Mouse (Mus musculus): ENCODE data around the gene Abcd1.
A peak's percentile ranks its signal among the peaks of the same experiment; 100 is the strongest.

The Abcd1 gene

GRCm38 (mm10) chrX:73716109-73716661, at the start of gene Abcd1, which contains the start of gene Bcap31:
Gene Abcd1, plus strand, starts transcription at chrX:73716597.
Gene Bcap31, minus strand, starts transcription at chrX:73716175.
- peak; percentile 87 to 89 for DNase-seq (ENCODE audit: low spot score in 2 of 2)

- DNase-seq (ENCODE audit: low spot score in 2 of 2), result peak in 1 of 2 experiments; percentile 27
Measured at GRCm38 (mm10) chrX:73672031-73672431, 44.4 kb upstream of the Abcd1 start.

DNA sequence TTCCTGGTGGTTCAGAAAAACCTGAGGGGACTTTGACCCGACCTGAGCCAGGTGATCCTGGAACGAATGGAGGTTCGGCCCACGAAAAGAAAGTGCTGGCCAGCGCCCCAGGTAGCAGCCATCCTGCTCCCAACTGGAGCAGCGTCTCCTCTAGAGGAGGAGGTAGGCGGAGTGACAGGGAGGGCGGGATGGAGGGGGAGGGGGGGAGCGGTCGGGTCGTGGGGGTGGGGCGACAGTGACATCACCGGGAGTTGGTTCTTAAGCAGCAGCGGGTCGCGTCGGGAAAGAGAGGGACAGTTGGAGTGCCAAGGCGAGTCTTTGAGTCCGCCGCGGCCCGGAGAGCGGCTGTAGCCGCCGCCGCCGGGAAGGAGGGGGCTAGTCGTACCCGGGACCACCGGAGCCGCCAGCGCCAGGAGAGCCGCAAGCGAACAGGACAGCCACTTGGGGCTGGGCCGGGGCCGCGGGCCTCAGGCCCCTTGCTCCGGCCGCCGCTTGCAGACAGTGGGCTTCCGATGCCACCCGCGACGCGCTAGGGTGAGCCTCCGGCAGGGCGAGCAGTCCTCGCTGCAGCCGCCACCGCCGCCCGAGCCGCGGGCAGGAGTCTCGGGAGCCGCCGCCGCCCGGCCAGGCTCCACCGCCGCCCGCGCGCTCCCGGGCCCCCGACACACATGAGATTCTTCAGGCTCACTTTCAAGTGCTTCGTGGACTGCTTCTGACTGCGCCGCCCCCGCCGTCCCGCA, 43.3 kb upstream of the Abcd1 start, which contains the start of gene Slc6a8:
Slc6a8 (plus strand) TSS at position 272 of the 740 bp plus-strand sequence.
- no peak for DNase-seq (ENCODE audit: low spot score in 2 of 2)

- no peak for DNase-seq (ENCODE audit: low spot score in 2 of 2)
Measured at GRCm38 (mm10) chrX:73673619-73673967, 42.8 kb upstream of the Abcd1 start.

DNA sequence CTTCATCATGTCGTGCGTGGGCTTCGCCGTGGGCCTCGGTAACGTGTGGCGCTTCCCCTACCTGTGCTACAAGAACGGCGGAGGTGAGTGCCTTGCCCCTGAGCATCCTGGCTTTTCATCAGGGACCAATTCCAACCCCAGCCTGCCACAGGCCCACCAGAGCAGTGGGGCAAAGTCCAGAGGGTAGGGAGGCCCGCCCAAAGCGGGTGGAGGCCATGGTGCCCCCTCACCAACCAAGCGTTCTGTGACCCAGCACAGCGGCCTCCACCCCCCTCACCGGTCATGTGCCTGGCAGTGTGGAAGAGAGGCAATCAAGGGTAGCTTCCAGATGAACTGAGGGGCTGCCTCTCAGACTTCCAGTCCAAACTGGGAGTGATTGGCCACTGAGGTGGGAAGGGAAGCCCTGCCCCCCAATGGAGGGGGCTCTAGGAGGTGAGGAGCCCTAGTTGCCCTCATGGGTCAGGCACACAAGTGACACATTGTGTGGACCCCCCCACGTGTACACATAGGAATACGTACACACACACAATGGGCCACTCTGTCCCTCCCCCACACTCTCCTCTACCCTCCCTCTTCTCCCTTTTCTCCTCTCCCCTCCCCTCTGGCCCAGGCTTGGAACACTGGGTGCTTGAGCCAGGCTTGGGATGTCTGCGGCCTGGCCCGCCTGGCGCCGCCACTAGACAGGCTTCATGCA, 42.3 kb upstream of the Abcd1 start:
- no peak for DNase-seq (ENCODE audit: low spot score in 2 of 2)

- no peak for DNase-seq (ENCODE audit: low spot score in 2 of 2)
Measured at GRCm38 (mm10) chrX:73675231-73675630, 41.2 kb upstream of the Abcd1 start.

DNA sequence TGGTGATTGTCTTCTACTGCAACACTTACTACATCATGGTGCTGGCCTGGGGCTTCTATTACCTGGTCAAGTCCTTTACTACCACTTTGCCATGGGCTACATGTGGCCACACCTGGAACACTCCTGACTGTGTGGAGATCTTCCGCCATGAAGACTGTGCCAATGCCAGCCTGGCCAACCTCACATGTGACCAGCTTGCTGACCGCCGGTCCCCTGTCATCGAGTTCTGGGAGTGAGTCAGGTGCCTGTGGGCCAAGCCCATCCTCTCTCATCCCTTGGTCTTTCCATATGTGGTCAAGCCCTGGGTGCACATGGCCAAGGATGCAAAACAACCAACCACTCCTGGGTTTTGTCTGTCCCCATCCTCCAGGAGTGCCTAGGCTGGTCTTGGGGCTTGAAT, 39.7 kb upstream of the Abcd1 start:
- DNase-seq (ENCODE audit: low spot score in 2 of 2), result no peak

GRCm38 (mm10) chrX:73684156-73684555, 32.2 kb upstream of the Abcd1 start:
- no peak for DNase-seq (ENCODE audit: low spot score in 2 of 2)

DNA sequence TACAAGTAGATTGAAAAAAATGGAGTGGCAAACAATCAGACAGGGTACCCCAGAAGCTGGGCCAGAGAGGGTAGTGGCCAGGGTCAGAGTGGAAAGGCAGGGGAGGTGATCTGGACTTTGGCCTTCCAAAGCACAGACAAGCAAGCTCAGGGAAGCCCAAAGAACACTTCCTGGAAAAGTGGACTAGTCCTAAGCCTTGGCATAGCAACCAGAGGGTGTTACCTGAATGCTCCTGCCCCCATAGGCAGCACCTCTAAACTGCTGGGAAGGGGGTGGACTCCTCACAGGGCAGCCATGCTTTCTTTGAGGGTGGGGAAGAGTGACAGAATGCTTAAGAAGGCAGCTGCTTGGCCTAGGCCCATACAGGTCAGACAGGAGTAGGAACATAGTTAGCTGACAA, 31.4 kb upstream of the Abcd1 start:
- no peak for DNase-seq (ENCODE audit: low spot score in 2 of 2)

- DNase-seq (ENCODE audit: low spot score in 2 of 2), result no peak
Measured at GRCm38 (mm10) chrX:73685629-73686028, 30.8 kb upstream of the Abcd1 start.

GRCm38 (mm10) chrX:73690917-73691629, 25.3 kb upstream of the Abcd1 start:
- DNase-seq (ENCODE audit: low spot score in 2 of 2), result peak in 1 of 2 experiments; percentile 19

DNA sequence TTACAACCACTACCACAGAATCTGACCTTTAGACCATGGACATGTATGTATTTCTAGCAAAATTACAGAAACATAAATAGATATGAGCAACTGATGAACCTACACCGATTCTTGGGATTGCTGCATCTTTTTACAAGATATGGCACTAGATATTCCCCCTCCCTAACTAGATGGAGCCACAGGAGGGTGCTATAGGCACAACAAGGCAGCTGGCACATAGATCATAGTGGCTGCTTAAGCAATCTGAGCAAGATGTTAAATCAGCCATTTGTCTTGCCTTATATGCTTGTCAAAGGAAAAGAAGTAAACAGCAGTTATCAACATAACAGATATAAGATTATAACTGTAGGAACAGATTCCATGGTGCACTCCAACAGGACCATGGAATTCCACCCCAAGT, 15.9 kb upstream of the Abcd1 start:
- DNase-seq (ENCODE audit: low spot score in 2 of 2), result no peak

GRCm38 (mm10) chrX:73715476-73716108, 805 bp upstream of the Abcd1 start:
- DNase-seq (ENCODE audit: low spot score in 2 of 2), result peak; percentile 10 to 29

DNA sequence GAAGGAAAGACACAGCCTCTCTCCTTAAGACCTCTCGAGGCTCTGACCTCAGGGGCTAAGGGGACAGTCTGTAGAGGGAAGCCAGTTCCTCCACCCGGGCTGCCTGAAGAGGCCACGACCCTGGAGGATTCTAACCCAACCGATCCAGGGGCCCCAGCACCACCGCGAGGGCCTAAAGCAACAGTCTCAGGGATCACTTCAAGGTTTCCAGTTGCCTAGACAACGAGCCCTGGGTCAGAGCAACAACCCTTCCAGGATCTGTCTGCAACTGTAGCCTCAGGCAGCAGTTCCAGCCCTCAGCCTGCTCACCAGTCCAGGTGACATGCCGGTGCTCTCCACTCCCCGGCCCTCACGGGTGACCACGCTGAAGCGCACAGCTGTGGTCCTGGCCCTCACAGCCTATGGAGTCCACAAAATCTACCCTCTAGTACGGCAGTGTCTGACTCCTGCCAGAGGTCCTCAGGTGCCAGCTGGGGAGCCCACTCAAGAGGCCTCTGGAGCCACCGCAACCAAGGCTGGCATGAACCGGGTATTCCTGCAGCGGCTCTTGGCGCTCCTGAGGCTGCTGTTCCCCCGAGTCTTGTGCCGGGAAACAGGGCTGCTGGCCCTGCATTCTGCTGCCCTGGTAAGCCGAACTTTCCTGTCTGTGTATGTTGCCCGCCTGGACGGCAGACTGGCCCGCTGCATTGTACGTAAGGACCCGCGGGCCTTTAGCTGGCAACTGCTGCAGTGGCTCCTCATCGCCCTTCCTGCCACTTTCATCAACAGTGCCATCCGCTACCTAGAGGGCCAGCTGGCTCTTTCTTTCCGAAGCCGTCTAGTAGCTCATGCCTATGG, 530 bp downstream of the Abcd1 start:
- no peak for DNase-seq (ENCODE audit: low spot score in 2 of 2)

DNA sequence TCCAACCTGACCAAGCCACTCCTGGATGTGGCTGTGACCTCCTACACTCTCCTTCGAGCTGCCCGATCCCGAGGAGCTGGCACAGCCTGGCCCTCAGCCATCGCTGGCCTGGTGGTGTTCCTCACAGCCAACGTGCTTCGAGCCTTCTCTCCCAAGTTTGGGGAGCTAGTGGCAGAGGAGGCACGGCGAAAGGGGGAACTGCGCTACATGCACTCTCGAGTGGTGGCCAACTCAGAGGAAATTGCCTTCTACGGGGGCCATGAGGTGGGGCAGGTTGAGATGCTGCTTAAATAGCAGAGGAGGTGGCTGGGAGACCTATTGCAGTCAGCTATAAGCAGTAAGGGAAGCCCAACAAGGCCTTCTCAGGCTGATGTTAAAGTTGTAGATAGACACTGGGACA, 1.3 kb downstream of the Abcd1 start:
- DNase-seq (ENCODE audit: low spot score in 2 of 2), result peak; percentile 12 to 33

DNA sequence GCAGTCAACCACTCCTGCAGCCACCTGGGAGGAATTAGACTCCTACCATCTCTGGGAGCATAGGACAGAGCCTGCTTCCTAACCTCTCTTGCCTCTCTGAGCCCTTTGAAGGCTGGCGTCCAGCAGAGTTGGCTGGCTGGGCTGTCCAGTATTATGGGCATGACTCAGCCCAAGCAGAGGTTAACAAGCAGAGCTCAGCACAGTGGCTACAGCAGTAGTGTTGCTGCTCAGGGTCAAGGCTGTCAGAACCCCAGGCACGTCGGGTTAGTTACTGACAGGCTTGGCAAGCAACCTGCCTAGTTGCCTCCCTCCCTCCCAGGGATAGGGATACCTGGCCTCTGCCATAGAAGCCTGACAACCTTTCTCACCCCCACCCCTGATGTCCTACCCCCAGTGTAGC, 1.9 kb downstream of the Abcd1 start:
- no peak for DNase-seq (ENCODE audit: low spot score in 2 of 2)

DNA sequence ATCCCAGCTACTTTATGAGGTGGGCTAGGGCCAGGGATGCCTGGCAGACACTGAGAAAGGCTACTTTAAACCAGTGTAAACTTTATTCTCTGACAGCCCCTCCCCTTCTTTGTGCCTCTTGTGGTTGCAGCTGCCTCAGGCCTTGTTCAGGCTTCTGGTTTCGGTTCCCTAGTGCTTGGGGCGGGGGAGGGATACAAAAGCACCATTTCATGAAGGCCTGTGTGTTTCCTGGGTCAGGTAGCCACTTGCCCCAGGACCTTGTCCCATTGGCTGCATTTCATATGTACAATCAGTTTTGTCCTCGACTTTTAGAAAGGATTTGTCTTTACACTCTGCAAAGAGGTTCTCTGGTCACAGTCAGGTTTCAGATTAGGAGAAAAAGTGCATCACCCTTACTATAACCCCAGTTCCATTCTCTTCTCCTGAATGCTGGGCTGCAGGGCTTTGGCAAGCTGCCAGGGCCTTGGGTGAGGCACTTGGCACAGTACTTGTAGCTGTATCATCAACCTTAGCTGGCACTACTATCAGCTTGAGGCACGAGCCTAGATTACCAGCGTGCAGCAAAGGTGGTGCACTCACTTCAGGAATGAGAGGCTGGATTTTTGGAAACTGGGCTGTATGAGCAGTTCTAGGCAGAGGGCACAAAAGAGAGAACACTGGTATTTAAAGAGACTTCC, 2.4 kb downstream of the Abcd1 start:
- peak; percentile 29 to 41 for DNase-seq (ENCODE audit: low spot score in 2 of 2)

DNA sequence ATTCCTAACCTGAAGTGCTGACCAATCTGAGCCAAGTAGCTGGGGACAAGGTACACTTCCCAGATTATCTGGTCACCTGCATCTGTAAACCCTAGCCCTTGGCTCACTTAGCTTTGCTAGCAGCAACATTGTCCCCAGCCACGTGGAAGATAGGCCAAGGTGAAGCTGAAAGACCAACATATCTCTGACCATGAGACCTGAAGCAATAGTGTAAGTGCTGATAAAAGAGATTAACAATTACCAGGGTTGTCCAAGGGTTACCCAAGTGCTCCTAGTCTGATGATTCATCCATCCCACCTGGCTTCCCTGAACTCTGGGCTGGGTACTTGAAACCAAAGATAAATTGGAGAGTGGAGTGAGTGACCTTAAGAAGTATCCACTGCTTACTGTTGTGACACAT, 14.5 kb downstream of the Abcd1 start:
- DNase-seq (ENCODE audit: low spot score in 2 of 2), result no peak

DNA sequence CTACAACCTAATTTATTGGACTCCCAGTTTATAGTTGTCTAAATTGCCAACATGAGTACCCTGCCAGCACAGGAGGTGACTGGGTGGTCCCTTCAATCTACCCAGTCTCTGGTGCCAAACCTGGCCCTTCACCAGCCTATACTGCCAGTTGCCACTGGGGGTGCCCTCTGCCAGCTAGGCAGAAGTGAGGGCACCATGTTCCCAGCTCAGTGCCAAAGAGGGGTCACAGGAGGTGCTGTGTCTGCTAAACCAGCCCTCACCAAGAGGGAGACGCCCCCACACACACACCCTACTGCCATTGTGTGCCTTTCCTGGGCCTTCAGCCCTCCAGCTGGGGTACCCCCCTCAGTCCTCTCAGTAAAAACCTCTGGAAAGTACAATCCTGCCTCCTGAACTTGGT, 21.8 kb downstream of the Abcd1 start:
- DNase-seq (ENCODE audit: low spot score in 2 of 2), result no peak

- DNase-seq (ENCODE audit: low spot score in 2 of 2), result no peak
Measured at GRCm38 (mm10) chrX:73739151-73739550, 22.8 kb downstream of the Abcd1 start.
